Mouse (Mus musculus): Measurements from ENCODE around the gene Csnk2b. TPM values are rescaled to one million over a fixed set of nuclear protein-coding genes. Genes with fewer than 3 reads are reported as not detected.

The Csnk2b gene
- total RNA-seq (2021) = 100 to 1,000 TPM; 195 to 225 TPM
- long read RNA-seq, experiment 1, transcript Csnk2b-201 (7 exons, 961 nt) = major isoform, 56 of 63 reads
- long read RNA-seq, experiment 1, partial matches to known transcripts = 2 of 63 reads
- long read RNA-seq, experiment 1, other reads (novel, unspliced or antisense) = 5 of 63 reads
- long read RNA-seq, experiment 2, transcript Csnk2b-201 (7 exons, 961 nt) = major isoform, 33 of 47 reads
- long read RNA-seq, experiment 2, partial matches to known transcripts = 6 of 47 reads
- long read RNA-seq, experiment 2, other reads (novel, unspliced or antisense) = 6 of 47 reads

- DNase-seq (ENCODE audit: low spot score in 2 of 2) = peak; percentile 73 to 89
- intact Hi-C loops (cut with DNase I) = loop anchor here (5.0 kb wide), 1 partner anchor 115 kb away; the partner anchor contains the start of gene Nfkbil1
Observed at GRCm38 (mm10) chr17:35121871-35122303, at the start of gene Csnk2b. Gene Csnk2b (minus strand): TSS chr17:35122053.

GRCm38 (mm10) chr17:35168541-35169207, 46.8 kb upstream of the Csnk2b start:
- peak in 1 of 2 experiments; percentile 52 for DNase-seq (ENCODE audit: low spot score in 2 of 2)
- intact Hi-C loops (cut with DNase I) = loop anchor here (2.0 kb wide), 1 partner anchor 64 kb away; the partner anchor contains the start of gene Atp6v1g2

GRCm38 (mm10) chr17:35167794-35168193, 45.9 kb upstream of the Csnk2b start:
- intact Hi-C loops (cut with DNase I) = loop anchor here (2.0 kb wide), 1 partner anchor 65 kb away; the partner anchor contains the start of gene Atp6v1g2

GRCm38 (mm10) chr17:35166352-35167035, 44.6 kb upstream of the Csnk2b start:
- peak; percentile 81 to 87 for DNase-seq (ENCODE audit: low spot score in 2 of 2)
- intact Hi-C loops (cut with DNase I) = no loop called here

More at GRCm38 (mm10) chr17:35167794-35168193, 45.9 kb upstream of the Csnk2b start:
- DNase-seq (ENCODE audit: low spot score in 2 of 2) = no peak

GRCm38 (mm10) chr17:35165451-35166155, 43.8 kb upstream of the Csnk2b start:
- intact Hi-C loops (cut with DNase I) = no loop called here
- no peak for DNase-seq (ENCODE audit: low spot score in 2 of 2)

GRCm38 (mm10) chr17:35164568-35165450, 43.0 kb upstream of the Csnk2b start, which contains the start of gene Prrc2a:
Gene Prrc2a (minus strand): TSS chr17:35164897.
- intact Hi-C loops (cut with DNase I) = no loop called here
- DNase-seq (ENCODE audit: low spot score in 2 of 2) = peak; percentile 99

GRCm38 (mm10) chr17:35164218-35164567, 42.3 kb upstream of the Csnk2b start:
- DNase-seq (ENCODE audit: low spot score in 2 of 2) = no peak
- intact Hi-C loops (cut with DNase I) = no loop called here

- intact Hi-C loops (cut with DNase I) = no loop called here
- DNase-seq (ENCODE audit: low spot score in 2 of 2) = peak in 1 of 2 experiments; percentile 33
Observed at GRCm38 (mm10) chr17:35163326-35164081, 41.7 kb upstream of the Csnk2b start.

GRCm38 (mm10) chr17:35162730-35163129, 40.9 kb upstream of the Csnk2b start:
- intact Hi-C loops (cut with DNase I) = no loop called here

GRCm38 (mm10) chr17:35162121-35162520, 40.3 kb upstream of the Csnk2b start:
- no peak for DNase-seq (ENCODE audit: low spot score in 2 of 2)
- intact Hi-C loops (cut with DNase I) = no loop called here

More at GRCm38 (mm10) chr17:35162730-35163129, 40.9 kb upstream of the Csnk2b start:
- no peak for DNase-seq (ENCODE audit: low spot score in 2 of 2)

- intact Hi-C loops (cut with DNase I) = no loop called here
- no peak for DNase-seq (ENCODE audit: low spot score in 2 of 2)
Observed at GRCm38 (mm10) chr17:35161421-35161820, 39.6 kb upstream of the Csnk2b start.

- DNase-seq (ENCODE audit: low spot score in 2 of 2) = no peak
- intact Hi-C loops (cut with DNase I) = no loop called here
Observed at GRCm38 (mm10) chr17:35159638-35160037, 37.8 kb upstream of the Csnk2b start.

- DNase-seq (ENCODE audit: low spot score in 2 of 2) = no peak
- intact Hi-C loops (cut with DNase I) = no loop called here
Observed at GRCm38 (mm10) chr17:35158850-35159593, 37.2 kb upstream of the Csnk2b start.

GRCm38 (mm10) chr17:35157661-35158175, 35.9 kb upstream of the Csnk2b start:
- intact Hi-C loops (cut with DNase I) = no loop called here
- no peak for DNase-seq (ENCODE audit: low spot score in 2 of 2)

GRCm38 (mm10) chr17:35157254-35157653, 35.4 kb upstream of the Csnk2b start:
- no peak for DNase-seq (ENCODE audit: low spot score in 2 of 2)
- intact Hi-C loops (cut with DNase I) = no loop called here

GRCm38 (mm10) chr17:35156461-35157200, 34.8 kb upstream of the Csnk2b start:
- intact Hi-C loops (cut with DNase I) = no loop called here
- no peak for DNase-seq (ENCODE audit: low spot score in 2 of 2)

Measured in left cerebral cortex, postnatal 14 days (tissue).